Mouse (Mus musculus): Measurements from ENCODE around the gene Clec4d. TPM values are rescaled to one million over a fixed set of nuclear protein-coding genes. Genes with fewer than 3 reads are reported as not detected.

Gene Clec4d
- polyA plus RNA-seq, 1 experiment from 2014 or later: 0.98 TPM

Other genes starting within 250 kb of the Clec4d start
- not detected in 2 replicates for gene Clec4b1, start 212.1 kb upstream of the Clec4d start, polyA plus RNA-seq (2016; fragmentation: Nextera tagmentation; extraction: Ambion mirVana)
- 2.5 and 3.3 TPM in 2 replicates for gene Clec4a2, start 155.7 kb upstream of the Clec4d start, polyA plus RNA-seq (2016; fragmentation: Nextera tagmentation; extraction: Ambion mirVana)
- not detected in 2 replicates for gene Clec4b2, start 89.2 kb upstream of the Clec4d start, polyA plus RNA-seq (2016; fragmentation: Nextera tagmentation; extraction: Ambion mirVana)
- 4.8 and 6.4 TPM in 2 replicates for gene Clec4n, start 32.3 kb upstream of the Clec4d start, polyA plus RNA-seq (2016; fragmentation: Nextera tagmentation; extraction: Ambion mirVana)
- 0.44 and 0.60 TPM in 2 replicates for gene Clec4e, start 27.8 kb downstream of the Clec4d start, polyA plus RNA-seq (2016; fragmentation: Nextera tagmentation; extraction: Ambion mirVana)
- gene Vmn2r19, start 46.2 kb downstream of the Clec4d start, polyA plus RNA-seq (2016; fragmentation: Nextera tagmentation; extraction: Ambion mirVana): not detected in 2 replicates
- gene Vmn2r20, start 156.0 kb downstream of the Clec4d start, polyA plus RNA-seq (2016; fragmentation: Nextera tagmentation; extraction: Ambion mirVana): not detected in 2 replicates